Mouse (Mus musculus) cerebellum, adult 9-10 months (tissue): ENCODE data around the gene Mrps36.
"Not testable (repeated sequence)": the region's sequence is repeated elsewhere in the genome, so short reads cannot be mapped to it uniquely, and the experiment has no call there.

ENCODE experiments used
- DNase-seq: peaks from one replicate; pipeline ENCODE4 v3.0.0; 2022

Mrps36 gene

GRCm38 (mm10) chr13:100744036-100744744 lies at the start of gene Mrps36:
Mrps36 (minus strand) TSS chr13:100744659.
- DNase-seq = peak; percentile 97

- no peak for DNase-seq
Observed at GRCm38 (mm10) chr13:100789083-100789482, 44.6 kb upstream of the Mrps36 start.

- DNase-seq = not testable (repeated sequence)
Observed at GRCm38 (mm10) chr13:100788057-100788456, 43.6 kb upstream of the Mrps36 start.

GRCm38 (mm10) chr13:100787316-100788010 lies 43.0 kb upstream of the Mrps36 start:
- no peak for DNase-seq

- DNase-seq = peak; percentile 86
Observed at GRCm38 (mm10) chr13:100786414-100786867, 42.0 kb upstream of the Mrps36 start, which contains the start of gene Ccnb1. Ccnb1 (minus strand) TSS chr13:100786570.

GRCm38 (mm10) chr13:100785806-100786413 lies 41.5 kb upstream of the Mrps36 start:
- no peak for DNase-seq

- DNase-seq = no peak
Observed at GRCm38 (mm10) chr13:100777491-100777890, 33.0 kb upstream of the Mrps36 start.

GRCm38 (mm10) chr13:100776710-100777109 lies 32.3 kb upstream of the Mrps36 start:
- no peak for DNase-seq

- DNase-seq = no peak
Observed at GRCm38 (mm10) chr13:100776056-100776419, 31.6 kb upstream of the Mrps36 start.

GRCm38 (mm10) chr13:100775252-100776055 lies 31.0 kb upstream of the Mrps36 start, which contains the start of gene Cenph:
Cenph (minus strand) TSS chr13:100775899.
- peak; percentile 71 for DNase-seq

GRCm38 (mm10) chr13:100774704-100775103 lies 30.2 kb upstream of the Mrps36 start:
- no peak for DNase-seq

GRCm38 (mm10) chr13:100755329-100755728 lies 10.9 kb upstream of the Mrps36 start:
- no peak for DNase-seq

GRCm38 (mm10) chr13:100754186-100754585 lies 9.7 kb upstream of the Mrps36 start:
- DNase-seq = no peak

GRCm38 (mm10) chr13:100753011-100753410 lies 8.6 kb upstream of the Mrps36 start:
- no peak for DNase-seq

GRCm38 (mm10) chr13:100752529-100752928 lies 8.1 kb upstream of the Mrps36 start:
- DNase-seq = no peak

- DNase-seq = no peak
Observed at GRCm38 (mm10) chr13:100751402-100751801, 6.9 kb upstream of the Mrps36 start.

- DNase-seq = no peak
Observed at GRCm38 (mm10) chr13:100750799-100751198, 6.3 kb upstream of the Mrps36 start.

GRCm38 (mm10) chr13:100748638-100749037 lies 4.2 kb upstream of the Mrps36 start:
- DNase-seq = no peak

- no peak for DNase-seq
Observed at GRCm38 (mm10) chr13:100746090-100746489, 1.6 kb upstream of the Mrps36 start.

GRCm38 (mm10) chr13:100743346-100744035 lies 968 bp downstream of the Mrps36 start:
- DNase-seq = no peak

GRCm38 (mm10) chr13:100742831-100743230 lies 1.6 kb downstream of the Mrps36 start:
- no peak for DNase-seq

GRCm38 (mm10) chr13:100732756-100733155 lies 11.7 kb downstream of the Mrps36 start:
- no peak for DNase-seq
